Mouse (Mus musculus) MEL (cell line): ENCODE measurements at regions not wholly inside any gene's neighbourhood (a gene's known extent, or its start where the extent isn't known, plus 50 kb on each side); places are given as distances from the start of the nearest gene placed in this dataset.
A peak's percentile ranks its signal among the peaks of the same experiment; 100 is the strongest.

Experiments
- DNase-seq: peaks from one replicate; pipeline ENCODE4 v3.0.0; 2011; ENCODE audit warnings: low read depth, low spot score
- H3K27ac ChIP-seq: 2 replicates; pipeline ENCODE4 v1.5.1; 2012; ENCODE audit warnings: low read depth, mild to moderate bottlenecking, control low read depth, low read length, moderate library complexity; ENCODE audit not compliant: control insufficient read depth
- H3K27me3 ChIP-seq, 2 experiments: fragments of 150-350 bp in 1 of 2; sonication (generic) in 1 of 2; 2 replicates each; pipeline ENCODE4 v1.6.1; 2012; ENCODE audit warnings: low read length in 2 of 2, mild to moderate bottlenecking in 2 of 2, improper control_type of control experiment in 1 of 2, moderate library complexity in 1 of 2; ENCODE audit not compliant: insufficient read depth in 2 of 2, control insufficient read depth in 1 of 2
- H3K36me3 ChIP-seq, 2 experiments: 2 replicates each; pipeline ENCODE4 v1.6.1; 2012 to 2014; ENCODE audit warnings: low read length in 2 of 2, improper control_type of control experiment in 1 of 2, inconsistent platforms in 1 of 2, mild to moderate bottlenecking in 1 of 2; ENCODE audit not compliant: insufficient read depth in 2 of 2, control insufficient read depth in 1 of 2
- H3K4me1 ChIP-seq, 2 experiments: fragments of 150-350 bp in 1 of 2; sonication (generic) in 1 of 2; 2 replicates each; pipeline ENCODE4 v1.6.1; 2012; ENCODE audit warnings: low read length in 2 of 2, improper control_type of control experiment in 1 of 2, mild to moderate bottlenecking in 1 of 2; ENCODE audit not compliant: insufficient read depth in 2 of 2, control insufficient read depth in 1 of 2
- H3K4me3 ChIP-seq, 2 experiments: fragments of 150-350 bp in 1 of 2; sonication (generic) in 1 of 2; 2 replicates each; pipeline ENCODE4 v1.5.1; 2012; ENCODE audit warnings: low read depth in 2 of 2, low read length in 2 of 2, mild to moderate bottlenecking in 2 of 2, moderate library complexity in 2 of 2, control low read depth in 1 of 2, improper control_type of control experiment in 1 of 2; ENCODE audit not compliant: control insufficient read depth in 1 of 2, insufficient read depth in 1 of 2
- H3K79me2 ChIP-seq: 2 replicates; pipeline ENCODE4 v1.6.1; 2012; ENCODE audit warnings: mild to moderate bottlenecking, low read length, moderate library complexity; ENCODE audit not compliant: control insufficient read depth, poor library complexity, insufficient read depth
- H3K9ac ChIP-seq: 2 replicates; pipeline ENCODE4 v1.6.1; 2012; ENCODE audit warnings: low read depth, mild to moderate bottlenecking, control low read depth, low read length, moderate library complexity; ENCODE audit not compliant: control insufficient read depth, poor library complexity, severe bottlenecking
- H3K9me3 ChIP-seq: fragments of 150-350 bp; sonication (generic); replicated peaks from 2 replicates; pipeline ENCODE4 v1.6.1; 2012; ENCODE audit warnings: mild to moderate bottlenecking, low read length, improper control_type of control experiment, moderate library complexity; ENCODE audit not compliant: insufficient read depth
- CHD1 ChIP-seq: IDR thresholded peaks from 2 replicates; pipeline ENCODE4 v1.6.1; 2012; ENCODE audit warnings: low read depth, mild to moderate bottlenecking, inconsistent platforms, low read length, improper control_type of control experiment
- CTCF ChIP-seq, 3 experiments: IDR thresholded peaks in 2 of 3; conservative IDR thresholded peaks in 1 of 3; 2 replicates each; pipeline ENCODE4 v1.5.1; 2011 to 2012; ENCODE audit warnings: low read length in 3 of 3, low read depth in 2 of 3, mild to moderate bottlenecking in 2 of 3, improper control_type of control experiment in 1 of 3, inconsistent platforms in 1 of 3, mixed read lengths in 1 of 3, moderate library complexity in 1 of 3; ENCODE audit not compliant: control insufficient read depth in 1 of 3, insufficient read depth in 1 of 3, poor library complexity in 1 of 3, severe bottlenecking in 1 of 3
- ELF1 ChIP-seq: IDR thresholded peaks from 2 replicates; pipeline ENCODE4 v1.6.1; 2014; ENCODE audit warnings: low read depth, mild to moderate bottlenecking, inconsistent platforms, low read length, improper control_type of control experiment, moderate library complexity
- EP300 ChIP-seq, 2 experiments: IDR thresholded peaks; 2 replicates each; pipeline ENCODE4 v1.6.1; 2011; ENCODE audit warnings: improper control_type of control experiment in 2 of 2, low read length in 2 of 2, low read depth in 1 of 2, mild to moderate bottlenecking in 1 of 2
- ETS1 ChIP-seq: IDR thresholded peaks from 2 replicates; pipeline ENCODE4 v1.6.1; 2012; ENCODE audit warnings: low read depth, mild to moderate bottlenecking, inconsistent platforms, low read length, improper control_type of control experiment, moderate library complexity
- HCFC1 ChIP-seq: IDR thresholded peaks from 2 replicates; pipeline ENCODE4 v1.6.1; 2012; ENCODE audit warnings: low read depth, mild to moderate bottlenecking, inconsistent platforms, low read length, improper control_type of control experiment, moderate library complexity
- KAT2A ChIP-seq: conservative IDR thresholded peaks from 2 replicates; pipeline ENCODE4 v1.6.1; 2012; ENCODE audit warnings: low read depth, low read length, improper control_type of control experiment, inconsistent platforms
- MAX ChIP-seq: IDR thresholded peaks from 2 replicates; pipeline ENCODE4 v1.6.1; 2011; ENCODE audit warnings: low read length, improper control_type of control experiment
- MAZ ChIP-seq: IDR thresholded peaks from 2 replicates; pipeline ENCODE4 v1.6.1; 2012; ENCODE audit warnings: low read depth, mild to moderate bottlenecking, inconsistent platforms, low read length, improper control_type of control experiment
- MEF2A ChIP-seq: IDR thresholded peaks from 2 replicates; pipeline ENCODE4 v1.6.1; 2014; ENCODE audit warnings: low read depth, mild to moderate bottlenecking, inconsistent platforms, low read length, improper control_type of control experiment; ENCODE audit not compliant: poor library complexity, insufficient replicate concordance, severe bottlenecking; ENCODE audit errors: extremely low read depth
- MXI1 ChIP-seq: IDR thresholded peaks from 2 replicates; pipeline ENCODE4 v1.6.1; 2011; ENCODE audit warnings: mild to moderate bottlenecking, low read depth, low read length, improper control_type of control experiment
- MYC ChIP-seq: IDR thresholded peaks from 2 replicates; pipeline ENCODE4 v1.6.1; 2011; ENCODE audit warnings: low read depth, mild to moderate bottlenecking, low read length, improper control_type of control experiment, moderate library complexity
- NELFE ChIP-seq: IDR thresholded peaks from 2 replicates; pipeline ENCODE4 v1.6.1; 2011; ENCODE audit warnings: low read depth, low read length, improper control_type of control experiment
- POLR2A ChIP-seq, 2 experiments: IDR thresholded peaks; 2 replicates each; pipeline ENCODE4 v1.6.1; 2011 to 2012; ENCODE audit warnings: low read length in 2 of 2, mild to moderate bottlenecking in 2 of 2, control low read depth in 1 of 2, improper control_type of control experiment in 1 of 2, low read depth in 1 of 2, moderate library complexity in 1 of 2; ENCODE audit not compliant: control insufficient read depth in 1 of 2, insufficient read depth in 1 of 2, poor library complexity in 1 of 2
- POLR2AphosphoS2 ChIP-seq: IDR thresholded peaks from 2 replicates; pipeline ENCODE4 v1.6.1; 2011; ENCODE audit warnings: low read length, improper control_type of control experiment
- SIN3A ChIP-seq: IDR thresholded peaks from 2 replicates; pipeline ENCODE4 v1.6.1; 2012; ENCODE audit warnings: low read length, improper control_type of control experiment, inconsistent platforms
- TAL1 ChIP-seq: IDR thresholded peaks from 2 replicates; pipeline ENCODE4 v1.6.1; 2012; ENCODE audit warnings: mild to moderate bottlenecking, inconsistent platforms, low read length, moderate library complexity, mixed read lengths
- TBP ChIP-seq: IDR thresholded peaks from 2 replicates; pipeline ENCODE4 v1.8.0; 2011; ENCODE audit warnings: low read depth, low read length, improper control_type of control experiment
- USF2 ChIP-seq, 2 experiments: IDR thresholded peaks; 2 replicates each; pipeline ENCODE4 v1.6.1; 2011 to 2012; ENCODE audit warnings: improper control_type of control experiment in 2 of 2, low read length in 2 of 2, borderline replicate concordance in 1 of 2, inconsistent platforms in 1 of 2, low read depth in 1 of 2, mild to moderate bottlenecking in 1 of 2; ENCODE audit not compliant: insufficient read depth in 1 of 2
- ZKSCAN1 ChIP-seq: IDR thresholded peaks from 2 replicates; pipeline ENCODE4 v1.6.1; 2012; ENCODE audit warnings: low read depth, mild to moderate bottlenecking, inconsistent platforms, low read length, improper control_type of control experiment, moderate library complexity
- ZMIZ1 ChIP-seq: IDR thresholded peaks from 2 replicates; pipeline ENCODE4 v1.6.1; 2012; ENCODE audit warnings: low read depth, mild to moderate bottlenecking, inconsistent platforms, low read length, improper control_type of control experiment, moderate library complexity
- ZNF384 ChIP-seq: IDR thresholded peaks from 2 replicates; pipeline ENCODE4 v1.6.1; 2012; ENCODE audit warnings: low read depth, mild to moderate bottlenecking, inconsistent platforms, low read length, improper control_type of control experiment

- H3K4me1 ChIP-seq = peaks cover 0 to 8% of the 10 kb centered on the region in 2 experiments; a peak in 2 of 4 replicates
- H3K36me3 ChIP-seq = peaks cover 0 to 8% of the 10 kb centered on the region in 2 experiments; a peak in 2 of 4 replicates
- DNase-seq = peak; percentile 59
- H3K9ac ChIP-seq = peak overlapping the region; percentile 99
- TF ChIP-seq ZNF384 = peak; percentile 79
- no peak for TF ChIP-seq ELF1
- peak overlapping the region; percentile 67 to 97 for H3K4me3 ChIP-seq
- H3K27me3 ChIP-seq = no peaks in the 10 kb centered on the region; a peak in 1 of 4 replicates
- H3K79me2 ChIP-seq = peaks cover 63% of the 10 kb centered on the region
- peak overlapping the region; percentile 96 for H3K27ac ChIP-seq
- no peaks in the 10 kb centered on the region for H3K9me3 ChIP-seq
These were observed 66.7 kb upstream of the Ppara start for GRCm38 (mm10) chr15:85667906-85668590.

GRCm38 (mm10) chr15:85668871-85669651 lies 65.7 kb upstream of the Ppara start:
- H3K27me3 ChIP-seq = no peaks in the 10 kb centered on the region; a peak in 1 of 4 replicates
- TF ChIP-seq MAZ (peak; percentile 87; the same call in 1 of the 2 replicates), MYC (peak; percentile 98), ZMIZ1 (peak; percentile 93), ETS1 (0 out of 2 replicates have a peak, but pooled peaks have one; percentile 59), MEF2A (no peak), POLR2AphosphoS2 (peak; percentile 94), USF2 (IDR thresholded peaks at IDR 0.05; ENCODE audit: borderline replicate concordance in 1 of 2, insufficient read depth in 1 of 2, low read depth in 1 of 2, low read length in 2 of 2) (no peak), ZKSCAN1 (no peak), EP300 (IDR thresholded peaks at IDR 0.05; ENCODE audit: low read depth in 1 of 2, low read length in 2 of 2) (peak in 1 of 2 experiments; percentile 45; a peak in 1 of 4 replicates), NELFE (peak; percentile 77), ZNF384 (peak; percentile 88; the same call in 1 of the 2 replicates), POLR2A (IDR thresholded peaks at IDR 0.05; ENCODE audit: control insufficient read depth in 1 of 2, insufficient read depth in 1 of 2, low read depth in 1 of 2, low read length in 2 of 2, poor library complexity in 1 of 2) (peak; percentile 7 to 58; a peak in 1 of 4 replicates), MAX (peak; percentile 96), CTCF (IDR thresholded peaks at IDR 0.05 in 2 of 3, conservative IDR thresholded peaks at IDR 0.05 in 1 of 3; ENCODE audit: control insufficient read depth in 1 of 3, insufficient read depth in 1 of 3, low read depth in 2 of 3, low read length in 3 of 3, poor library complexity in 1 of 3, severe bottlenecking in 1 of 3) (no peak), SIN3A (peak; percentile 94), CHD1 (peak; percentile 59), HCFC1 (peak; percentile 7; the same call in 1 of the 2 replicates), TAL1 (peak; percentile 11; the same call in 1 of the 2 replicates), TBP (peak; percentile 94), KAT2A (no peak), MXI1 (peak; percentile 95)
- TF ChIP-seq, all 39 proteins: peak for 16
- peak; percentile 79 for DNase-seq
- Histone ChIP-seq H3K9ac (peak overlapping the region; percentile 99), H3K79me2 (peaks cover 66% of the 10 kb centered on the region), H3K27ac (peak overlapping the region; percentile 91), H3K4me1 (peaks cover 0 to 8% of the 10 kb centered on the region in 2 experiments; a peak in 3 of 4 replicates), H3K4me3 (peak overlapping the region; percentile 67 to 98), H3K36me3 (peaks cover 2 to 10% of the 10 kb centered on the region in 2 experiments; a peak in 3 of 4 replicates), H3K9me3 (no peaks in the 10 kb centered on the region)
